Mouse (Mus musculus) left cerebral cortex, postnatal 14 days (tissue): Measurements from ENCODE around the gene Snai1. TPM values are rescaled to one million over a fixed set of nuclear protein-coding genes. Genes with fewer than 3 reads are reported as not detected.
A peak's percentile ranks its signal among the peaks of the same experiment; 100 is the strongest.

Source experiments
- DNase-seq, 2 experiments: peaks; one replicate each; pipeline ENCODE4 v3.0.0; 2021 to 2022; ENCODE audit warnings: low spot score in 2 of 2, mixed read lengths in 1 of 2
- intact Hi-C: fragments of 180-260 bp; cut with DNase I; formaldehyde crosslinking; loops from one replicate; pipeline ENCODE4 v1.15.1; 2025
- total RNA-seq, 2 experiments: library from RNA; stranded (reverse); gene quantifications; 2 replicates each; pipeline ENCODE4 v1.2.3; 2021

Gene Snai1
- total RNA-seq, 2 experiments from 2014 or later: 0.86 to 0.95 TPM

DNA sequence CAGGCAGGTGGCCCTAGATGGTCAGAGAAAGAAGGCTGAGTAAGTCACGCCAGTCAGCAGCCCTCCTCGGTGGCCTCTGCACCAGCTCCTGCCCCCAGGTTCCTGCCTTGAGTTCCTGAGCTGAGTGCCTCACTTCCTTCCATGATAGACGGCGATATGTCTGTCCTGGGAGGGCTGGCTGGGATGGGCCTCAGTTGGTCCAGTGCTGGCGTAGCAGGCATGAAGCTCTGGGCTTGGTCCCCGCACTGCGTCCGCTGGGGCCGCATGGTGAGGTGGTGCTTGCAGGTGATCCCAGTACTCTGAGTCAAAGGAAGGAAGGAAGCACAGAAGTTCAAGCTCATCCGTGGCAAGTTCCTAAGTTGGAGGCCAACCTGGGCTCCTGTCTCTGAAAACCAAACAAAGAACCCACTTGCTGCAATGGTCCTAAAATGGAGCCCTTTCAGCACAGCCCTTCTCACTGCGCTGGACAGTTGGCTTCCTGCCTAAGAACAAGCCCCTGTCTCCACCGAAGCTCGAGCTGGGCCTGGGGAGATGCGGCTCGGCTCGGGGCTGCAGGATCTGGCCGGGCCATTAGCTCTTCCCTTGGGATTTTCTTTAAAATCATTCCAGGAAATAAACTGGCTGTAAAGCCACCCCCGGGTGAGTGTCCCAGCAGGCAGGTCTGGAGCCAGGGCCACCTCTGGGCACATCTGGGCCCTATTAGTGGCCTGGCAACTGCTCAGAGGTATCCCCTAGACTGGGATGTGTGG is 8.6 kb downstream of the Snai1 start:
- no peak for DNase-seq
- intact Hi-C loops: no loop called here

DNA sequence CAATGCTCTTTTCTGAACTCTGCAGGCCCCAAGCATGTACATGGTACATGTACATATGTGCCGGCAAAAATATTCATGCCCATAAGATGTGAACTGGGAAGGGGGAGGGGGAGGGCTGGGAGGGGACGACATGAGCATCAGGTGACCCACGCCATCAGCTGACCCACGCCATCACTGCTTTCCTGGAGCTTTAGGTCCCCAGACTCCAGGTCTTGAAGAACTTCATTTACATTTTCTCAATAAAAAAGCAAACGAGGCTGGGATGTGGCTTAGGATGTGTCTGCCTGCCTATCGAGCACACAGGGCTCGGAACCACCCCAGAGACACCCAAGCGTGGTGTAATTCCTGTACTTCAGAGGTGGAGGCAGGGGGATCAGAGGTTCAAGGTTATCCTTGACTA is 9.4 kb downstream of the Snai1 start:
- DNase-seq: no peak
- intact Hi-C loops: no loop called here

DNA sequence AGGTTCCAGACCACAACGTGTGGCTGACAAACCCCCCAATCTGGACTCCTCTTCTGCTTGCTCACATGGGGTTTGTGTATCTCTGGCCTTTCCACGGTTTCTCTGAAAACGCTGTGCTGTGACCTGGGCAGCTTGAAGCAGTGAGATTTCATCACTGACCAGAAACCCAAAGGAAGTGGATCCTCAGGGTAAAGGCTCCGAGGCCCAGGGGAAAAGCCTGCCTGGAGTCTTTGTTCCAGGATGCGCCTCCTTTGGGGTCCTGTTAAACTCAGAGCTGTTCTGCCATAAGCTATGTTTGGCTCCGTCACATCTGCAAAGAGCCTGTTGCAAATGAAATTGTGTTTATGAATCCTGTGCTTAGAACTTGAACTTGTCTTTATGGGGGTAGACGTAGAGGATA is 11.0 kb downstream of the Snai1 start:
- intact Hi-C loops: no loop called here
- no peak for DNase-seq

DNA sequence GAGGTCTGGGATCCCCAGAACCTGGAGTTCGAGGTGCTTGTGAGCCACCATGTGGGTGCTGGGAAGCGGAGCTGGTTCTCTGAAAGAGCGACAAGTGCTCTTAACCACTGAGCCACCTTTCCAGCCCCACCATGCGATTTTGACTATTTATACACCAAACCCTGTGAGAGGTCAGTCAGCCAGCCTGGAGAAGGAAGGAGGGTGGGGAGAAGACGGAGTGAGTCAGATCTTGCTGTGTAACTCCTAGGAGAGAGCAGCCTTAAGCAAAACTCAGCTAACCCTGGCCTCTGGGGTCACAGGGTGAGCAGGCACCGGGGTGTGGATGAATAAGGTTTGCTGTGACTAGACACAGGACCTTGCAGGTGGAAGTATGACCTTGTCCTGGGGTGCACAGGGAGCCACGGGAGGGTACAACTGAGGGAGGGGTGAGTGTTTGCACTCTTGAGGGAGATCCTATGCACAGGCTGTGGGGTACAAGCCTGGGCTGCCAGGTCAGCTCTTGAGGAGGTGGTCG is 12.4 kb downstream of the Snai1 start:
- intact Hi-C loops: no loop called here
- DNase-seq: no peak

DNA sequence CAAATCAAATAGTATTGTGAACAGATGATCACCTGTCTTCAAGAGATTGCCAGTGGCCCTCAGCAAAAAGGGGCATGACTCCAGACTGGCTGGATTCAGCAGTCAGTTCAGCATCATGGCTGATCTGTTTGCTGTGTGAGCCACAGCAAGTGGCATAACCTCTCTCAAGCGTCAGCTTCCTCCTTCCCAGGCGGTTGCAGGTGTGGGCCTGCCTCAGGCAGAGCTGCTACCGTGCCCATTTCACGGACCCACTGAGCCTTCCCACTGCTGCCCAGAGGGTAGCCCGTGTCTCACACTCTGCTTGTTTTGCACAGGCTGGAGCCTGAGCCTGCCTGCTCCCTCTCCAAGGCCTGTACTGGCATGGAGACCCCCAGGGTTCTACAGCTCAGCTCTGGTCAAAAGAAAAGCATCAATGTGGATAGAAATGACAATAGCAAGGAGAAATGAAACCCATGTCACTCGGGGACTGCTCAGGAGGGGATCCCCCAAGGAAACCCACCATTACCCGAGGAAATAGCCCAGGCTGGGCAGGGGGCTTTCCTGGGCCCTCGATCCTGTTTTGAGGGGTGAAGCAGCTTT is 13.4 kb downstream of the Snai1 start:
- intact Hi-C loops: no loop called here
- no peak for DNase-seq

DNA sequence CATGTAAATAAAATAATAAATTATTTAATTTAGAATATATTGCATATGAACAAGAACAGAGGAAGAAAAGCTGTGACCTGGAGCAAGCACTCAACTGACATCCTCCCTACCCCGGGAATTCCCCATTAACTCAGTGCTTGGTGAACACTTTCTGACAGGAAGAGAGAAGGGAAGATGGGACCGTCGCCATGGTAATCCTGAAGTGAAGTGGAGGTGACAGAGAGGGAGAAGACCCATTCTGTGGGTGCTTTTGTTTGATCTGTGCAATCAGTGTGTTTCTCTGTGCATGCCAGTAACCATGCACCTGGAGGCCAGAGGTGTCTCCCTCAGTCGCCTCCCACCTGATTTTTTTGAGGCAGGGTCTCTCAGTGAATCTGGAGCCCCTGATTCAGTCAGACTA is 14.3 kb downstream of the Snai1 start:
- intact Hi-C loops: no loop called here
- DNase-seq: no peak

DNA sequence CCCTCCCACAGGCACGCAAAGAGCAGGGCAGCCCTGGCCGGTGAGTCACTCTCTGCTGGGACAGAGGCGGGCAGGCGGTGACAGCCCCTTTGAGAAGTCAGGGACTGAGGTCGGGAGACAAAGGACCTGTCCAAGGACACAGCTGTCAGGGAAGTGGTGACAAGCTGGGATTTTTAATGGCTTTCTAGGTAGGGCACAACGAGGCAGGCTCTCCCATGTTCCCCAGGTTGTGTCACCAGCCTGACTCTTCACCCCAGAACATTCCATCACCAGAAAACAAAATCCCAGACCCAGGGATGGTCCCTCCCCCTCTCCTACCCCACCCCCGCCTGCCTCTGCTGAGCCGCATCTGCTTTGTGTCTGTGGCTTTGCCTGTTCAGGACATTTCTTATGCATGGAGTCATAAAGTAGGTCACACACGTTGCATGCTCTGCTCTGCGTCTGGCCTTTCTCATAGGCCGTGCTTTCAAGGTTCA is 15.0 kb downstream of the Snai1 start:
- DNase-seq: no peak
- intact Hi-C loops: no loop called here

DNA sequence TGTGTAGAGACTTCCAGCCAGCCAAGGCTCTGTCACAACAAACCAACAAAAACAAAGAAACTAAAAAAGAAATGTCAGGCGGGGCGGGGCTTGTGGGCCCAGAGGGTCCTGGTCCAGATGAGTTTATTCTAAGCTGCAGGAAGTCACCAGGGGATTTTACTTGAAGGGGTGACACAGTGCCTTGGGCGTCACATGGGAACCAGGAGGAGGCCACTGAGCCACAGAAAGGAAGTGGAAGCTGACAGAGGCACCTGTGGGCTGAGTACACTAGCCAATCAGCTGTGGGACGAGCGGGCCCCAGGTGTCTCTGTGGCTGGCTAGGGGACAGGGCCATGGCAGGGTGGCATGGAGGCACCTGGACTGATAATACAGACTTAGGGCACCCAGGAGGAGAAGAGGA is 17.8 kb downstream of the Snai1 start:
- DNase-seq: no peak
- intact Hi-C loops: no loop called here

DNA sequence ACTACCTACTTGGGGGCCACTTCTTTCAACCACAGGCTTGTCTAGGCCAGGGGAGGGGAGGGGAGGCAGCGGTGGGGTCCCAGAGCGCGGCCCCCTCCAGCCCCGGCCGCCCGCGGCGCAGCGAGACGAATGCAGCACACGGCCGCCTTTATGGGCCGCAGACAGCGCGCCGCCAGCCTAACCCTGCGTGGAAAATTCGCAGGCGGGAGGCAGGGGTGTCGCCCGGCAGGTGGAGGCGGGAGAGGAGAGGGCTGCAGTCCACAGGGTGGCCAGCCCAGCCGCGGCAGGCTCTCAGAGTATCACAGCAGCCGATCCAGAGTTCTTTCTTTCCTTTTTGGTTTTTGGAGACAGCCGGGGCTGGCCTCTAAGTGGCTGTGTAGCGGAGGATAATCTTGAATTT is 21.4 kb downstream of the Snai1 start:
- no peak for DNase-seq
- intact Hi-C loops: no loop called here

DNA sequence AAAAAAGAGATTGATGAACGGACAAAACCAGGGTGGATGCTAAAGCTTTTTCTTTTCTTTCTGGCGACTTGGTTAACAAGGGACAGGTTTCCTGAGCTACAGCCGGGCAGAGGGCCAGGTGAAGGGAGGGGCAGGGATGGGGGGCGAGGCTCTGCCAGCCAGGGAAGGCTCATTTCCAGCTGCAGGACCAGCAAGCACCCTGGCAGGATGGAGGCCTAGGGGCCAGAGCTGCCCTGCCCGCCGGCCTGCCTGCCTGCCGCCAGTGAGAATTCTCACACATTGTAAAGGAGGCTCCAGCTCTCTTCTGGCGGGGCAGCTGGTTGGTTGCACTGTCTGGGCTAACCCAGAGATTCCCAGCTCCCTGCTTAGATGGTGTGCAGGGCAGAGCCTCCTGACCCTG is 24.1 kb downstream of the Snai1 start:
- intact Hi-C loops: no loop called here
- no peak for DNase-seq

DNA sequence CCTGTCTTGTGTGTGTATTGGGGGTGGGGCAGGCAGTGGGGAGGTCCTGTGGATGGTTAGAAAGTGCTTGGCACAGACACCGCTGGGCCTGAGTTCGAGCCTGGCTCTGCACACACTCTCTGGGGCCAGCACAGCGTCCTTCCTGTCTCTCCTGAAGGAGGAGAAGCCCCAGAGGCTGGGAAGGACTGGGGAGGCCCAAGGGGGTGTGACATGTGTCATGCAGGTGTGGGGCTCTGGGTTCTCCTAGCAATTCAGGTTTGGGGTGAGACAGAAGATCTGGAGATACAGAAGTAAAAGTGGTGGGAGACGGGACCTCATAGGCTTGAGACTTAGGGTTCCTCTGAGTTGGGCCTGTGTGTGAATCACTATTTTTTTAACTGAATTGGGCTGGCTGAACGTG is 25.0 kb downstream of the Snai1 start:
- no peak for DNase-seq
- intact Hi-C loops: no loop called here

DNA sequence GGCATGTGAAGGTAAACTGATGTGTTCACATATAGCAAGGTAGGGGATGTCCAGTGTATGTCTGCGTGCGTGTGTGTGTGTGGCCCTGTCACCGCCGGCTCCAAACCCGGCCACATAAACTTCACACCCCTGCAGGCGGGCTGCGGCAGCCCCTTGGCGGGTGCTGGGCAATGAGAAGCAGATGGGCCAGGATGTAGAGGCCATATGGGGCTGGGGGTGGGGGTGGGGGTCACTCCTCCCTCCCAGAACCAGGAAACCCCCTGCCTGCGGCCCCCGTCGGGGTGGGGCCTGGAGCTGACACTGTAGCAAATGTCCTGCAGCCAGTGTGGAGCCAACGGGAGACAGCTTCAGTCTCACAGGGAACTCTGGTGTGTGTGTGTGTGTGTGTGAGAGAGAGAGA is 25.7 kb downstream of the Snai1 start:
- no peak for DNase-seq
- intact Hi-C loops: no loop called here

DNA sequence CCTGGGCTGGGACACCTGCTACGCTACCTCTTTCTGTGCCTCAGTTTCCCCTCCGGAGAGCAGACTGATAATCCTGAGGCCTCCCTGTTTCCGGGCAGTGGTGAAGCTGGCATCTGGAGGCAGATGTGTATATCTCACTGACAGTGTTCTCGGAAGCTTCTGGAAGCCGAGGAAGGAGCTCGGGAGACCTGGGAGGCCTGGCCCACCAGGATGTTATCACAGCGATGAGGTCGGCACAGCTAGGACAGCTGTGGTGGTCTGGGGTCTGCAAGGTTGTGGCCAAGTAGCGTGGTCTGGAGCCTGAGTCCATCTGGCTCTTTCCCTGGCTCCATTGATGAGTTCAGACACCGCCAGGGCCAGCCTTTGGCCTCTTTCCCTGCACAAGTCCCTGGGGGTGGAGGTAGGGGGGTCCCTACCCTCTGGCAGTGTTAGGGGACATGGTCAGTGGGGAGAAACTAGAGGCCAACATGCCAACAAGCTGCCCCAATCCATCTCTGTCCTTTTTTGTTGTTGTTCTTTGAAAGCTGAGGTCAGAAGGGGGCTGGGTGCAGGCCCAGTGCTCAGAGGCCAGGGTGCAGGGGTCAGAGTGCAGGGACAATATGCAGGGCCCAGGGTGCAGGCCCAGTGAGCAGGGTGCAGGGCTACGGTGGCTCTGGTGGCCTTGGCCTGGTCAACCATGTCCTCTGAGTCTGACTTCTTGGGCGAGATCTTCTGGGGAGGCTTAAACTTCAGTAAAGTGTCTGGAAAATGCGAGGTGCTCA is 26.7 kb downstream of the Snai1 start:
- intact Hi-C loops: no loop called here
- DNase-seq: no peak

DNA sequence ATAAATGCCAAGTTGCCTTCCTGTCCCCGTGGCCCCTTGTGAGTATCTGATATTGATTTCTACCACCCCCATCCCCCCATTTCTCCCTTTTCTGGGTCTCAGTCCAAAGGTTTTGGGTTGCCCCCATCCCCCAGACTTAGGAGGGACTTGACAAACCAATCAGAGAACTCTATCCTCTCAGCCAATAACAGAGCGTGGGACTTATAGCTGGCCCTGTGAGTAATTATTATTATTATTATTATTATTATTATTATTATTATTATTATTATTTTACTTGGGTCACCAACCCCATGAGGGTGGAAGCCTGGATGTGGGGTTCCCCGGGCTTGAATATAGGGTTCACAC is 27.3 kb downstream of the Snai1 start:
- intact Hi-C loops: no loop called here
- no peak for DNase-seq

DNA sequence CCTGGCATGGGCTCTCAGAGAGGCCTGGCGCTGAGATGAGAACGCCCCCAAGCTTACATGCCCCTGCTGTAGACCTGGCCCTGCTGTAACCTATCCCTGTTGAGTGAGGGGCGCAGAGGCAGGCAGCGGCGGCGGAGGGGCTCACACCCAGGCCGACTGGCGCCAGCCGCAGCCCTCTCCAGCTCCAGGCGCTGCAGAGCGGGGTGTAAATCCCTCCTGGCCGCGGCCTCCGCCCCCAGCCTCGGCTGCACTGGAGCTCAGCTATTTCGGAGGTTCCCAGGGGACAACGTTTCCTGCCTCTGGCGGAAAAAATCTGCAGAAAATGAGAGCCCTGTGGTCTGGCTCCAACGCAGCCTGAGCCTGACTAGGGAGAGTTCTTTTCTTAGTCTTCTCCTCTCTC is 27.7 kb downstream of the Snai1 start:
- DNase-seq: no peak
- intact Hi-C loops: no loop called here

DNA sequence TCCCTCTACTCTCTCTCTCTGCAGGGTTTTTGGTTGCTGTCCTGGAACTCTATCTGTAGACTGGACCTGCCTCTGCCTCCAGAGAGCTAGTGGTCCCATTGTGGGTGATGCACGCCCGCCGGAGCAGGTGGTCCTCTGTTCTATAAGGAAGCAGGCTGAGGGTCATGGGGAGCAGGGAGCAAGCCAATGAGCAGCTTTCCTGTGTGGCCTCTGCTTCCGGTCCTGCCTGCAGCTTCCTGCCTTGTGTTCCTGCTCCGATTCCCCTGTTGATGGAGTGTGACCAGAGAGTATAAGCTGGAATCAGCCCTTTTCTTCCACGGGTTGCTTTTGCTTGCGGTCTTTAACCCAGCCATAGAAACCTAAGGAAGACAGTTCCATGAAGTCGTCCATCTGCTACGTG is 30.1 kb downstream of the Snai1 start:
- intact Hi-C loops: no loop called here
- no peak for DNase-seq

DNA sequence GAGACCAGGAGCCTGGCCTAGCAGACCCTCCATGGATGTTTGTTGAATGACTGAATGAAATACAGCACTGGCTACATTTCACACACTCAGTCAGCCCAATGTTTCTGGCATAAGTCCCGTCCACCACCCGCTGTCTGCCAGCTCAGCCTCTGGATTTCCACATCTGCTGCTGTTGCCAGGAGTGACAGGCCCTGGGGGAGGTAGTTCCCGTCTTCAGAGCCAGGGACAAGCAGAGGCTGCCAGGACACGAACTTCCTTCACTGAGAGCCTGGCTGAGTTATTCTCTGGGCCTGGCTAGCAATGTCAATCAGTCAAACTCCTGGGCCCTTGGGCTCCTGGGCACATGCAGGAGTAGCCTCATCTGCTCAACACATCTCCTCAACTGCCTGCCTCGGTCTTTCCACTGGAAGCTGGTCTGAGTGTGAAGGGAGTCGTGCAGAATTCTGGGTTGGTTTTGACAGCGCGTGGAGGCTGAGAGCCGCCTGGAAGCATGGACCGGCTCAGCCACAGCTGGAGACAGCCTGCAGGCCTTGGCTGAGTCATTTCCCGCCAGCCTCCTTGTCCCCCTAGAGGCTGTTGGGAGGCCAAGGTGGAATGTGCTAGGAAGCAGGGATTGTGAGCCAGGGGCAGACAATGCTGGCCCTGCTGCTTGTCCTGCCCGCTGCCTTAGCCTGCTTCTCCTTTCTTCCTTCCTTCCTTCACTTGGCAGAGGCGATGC is 32.1 kb downstream of the Snai1 start:
- intact Hi-C loops: no loop called here
- DNase-seq: peak; percentile 44 to 72

DNA sequence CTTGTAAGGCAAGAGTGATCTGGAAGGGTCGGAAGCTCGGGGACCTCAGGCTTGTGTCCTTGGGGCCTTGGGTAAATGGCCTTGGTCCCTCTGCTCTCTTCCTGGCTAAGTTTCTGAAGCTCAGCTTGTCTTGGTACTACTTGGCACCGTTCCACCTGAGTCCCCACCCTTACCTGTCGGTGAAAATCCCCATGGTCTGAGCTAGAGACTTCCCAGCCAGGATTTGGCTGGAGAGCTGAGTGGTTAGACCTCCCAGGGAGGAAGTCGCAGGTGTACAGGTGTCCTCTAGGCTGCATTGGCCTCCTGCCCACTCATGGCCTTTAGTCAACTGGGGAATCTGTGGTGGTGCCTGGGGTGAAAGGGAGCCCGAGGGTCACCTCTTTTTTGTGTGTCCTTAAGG is 32.8 kb downstream of the Snai1 start:
- intact Hi-C loops: no loop called here
- DNase-seq: no peak

DNA sequence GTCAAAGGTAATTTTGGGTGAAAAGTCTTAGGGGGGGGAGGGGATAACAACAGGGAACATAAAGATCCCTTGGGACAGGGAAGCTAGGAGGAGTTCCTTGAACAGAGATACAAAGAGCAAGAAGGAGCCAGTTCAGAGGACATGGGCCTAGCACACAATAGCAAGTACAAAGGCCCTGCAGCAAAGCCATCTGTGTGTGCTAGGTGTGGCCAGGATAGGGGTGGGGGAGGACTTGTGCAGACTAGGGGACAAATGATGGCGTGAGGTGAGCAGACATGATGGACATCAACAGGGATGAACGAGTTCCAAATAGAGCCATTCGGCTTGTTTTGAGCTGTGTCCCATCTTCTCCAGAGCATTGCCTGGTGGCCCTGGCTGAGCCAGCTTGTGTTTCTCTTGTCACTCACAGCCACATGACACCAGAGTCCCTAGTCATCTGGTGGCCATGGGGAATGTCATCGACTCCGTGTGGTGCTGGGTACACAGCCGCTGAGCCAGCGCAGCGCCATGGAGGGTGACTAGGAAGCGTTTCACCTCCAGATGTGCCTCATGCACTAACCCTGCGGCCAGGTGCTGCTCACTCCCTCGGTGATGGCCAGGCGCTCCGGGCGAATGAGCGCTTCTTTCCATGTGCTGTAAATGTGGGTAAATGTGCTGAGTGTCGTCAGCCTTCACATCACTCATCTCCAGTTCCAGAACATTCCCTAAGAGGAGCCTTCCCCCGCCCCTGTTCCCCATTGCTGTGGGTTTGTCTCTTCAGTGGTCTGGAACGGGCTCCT is 33.6 kb downstream of the Snai1 start:
- no peak for DNase-seq
- intact Hi-C loops: no loop called here
